Mouse (Mus musculus) liver, adult 2 months (tissue): ENCODE measurements at regions not wholly inside any gene's neighbourhood (a gene's known extent, or its start where the extent isn't known, plus 50 kb on each side); places are given as distances from the start of the nearest gene placed in this dataset.

Experiments used
- CTCF ChIP-seq: fragments of 200-500 bp; IDR thresholded peaks from 2 replicates; pipeline ENCODE4 v1.5.1; 2011; ENCODE audit warnings: low read depth, low read length, control low read depth
- POLR2A ChIP-seq: fragments of 200-500 bp; IDR thresholded peaks from 2 replicates; pipeline ENCODE4 v1.6.1; 2011; ENCODE audit warnings: low read length, control low read depth; ENCODE audit not compliant: insufficient read depth; ENCODE audit errors: extremely low read depth

GRCm38 (mm10) chr10:46114631-46115130 is 537.1 kb downstream of the Hace1 start:
- TF ChIP-seq CTCF (no peak), POLR2A (no peak)
